Mouse (Mus musculus): ENCODE measurements around the gene Enthd1. TPM values are rescaled to one million over a fixed set of nuclear protein-coding genes. Genes with fewer than 3 reads are reported as not detected.
A peak's percentile ranks its signal among the peaks of the same experiment; 100 is the strongest.
"Not testable (repeated sequence)": the region's sequence is repeated elsewhere in the genome, so short reads cannot be mapped to it uniquely, and the experiment has no call there.

Gene Enthd1
- polyA plus RNA-seq, 1 experiment, result 0.09 TPM

DNA sequence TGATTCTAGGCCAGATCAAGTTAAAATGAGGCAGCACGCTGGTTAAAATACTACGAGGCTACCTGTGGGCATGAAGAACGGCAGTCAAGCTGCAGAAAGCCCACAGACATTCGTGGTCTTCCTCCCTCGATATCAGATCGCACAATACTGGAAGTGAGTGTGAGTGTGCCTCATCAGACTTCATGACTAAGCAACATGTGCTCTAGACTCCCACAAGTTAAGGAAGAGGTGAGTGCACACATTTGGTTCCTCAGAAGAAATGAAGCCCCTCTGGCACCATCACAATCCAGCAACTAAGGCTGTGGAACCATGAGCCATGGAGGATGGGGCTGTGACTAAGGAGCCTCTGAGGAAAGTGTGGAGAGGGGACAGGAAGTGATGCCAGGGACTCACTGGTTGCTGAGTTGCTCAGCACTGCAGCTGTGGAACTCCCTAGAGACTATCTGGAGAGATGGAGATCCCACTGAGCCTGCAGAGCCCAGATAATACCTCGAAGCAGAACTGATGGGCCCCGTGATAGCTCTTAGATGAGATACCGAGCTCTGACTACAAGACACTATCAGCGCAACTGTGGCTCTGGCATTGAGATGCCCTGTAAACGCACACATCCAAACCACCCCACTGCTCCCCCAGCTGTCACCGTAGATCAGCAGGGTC, 46.3 kb downstream of the Enthd1 start:
- 37% methylated on average over 12 of the region's 12 CpGs for WGBS
- TF ChIP-seq CTCF (IDR thresholded peaks at IDR 0.05; ENCODE audit: borderline replicate concordance, control insufficient read depth, extremely low read depth, insufficient read depth, low read length, poor library complexity), result no peak
- no peak for TF ChIP-seq POLR2A (IDR thresholded peaks at IDR 0.05; ENCODE audit: control insufficient read depth, extremely low read depth, insufficient read depth, low read length, poor library complexity)
- no peak for DNase-seq
- H3K36me3 ChIP-seq (ENCODE audit: control insufficient read depth, insufficient read depth, low read length), result no peaks in the 10 kb centered on the region
- H3K4me3 ChIP-seq (ENCODE audit: control insufficient read depth, insufficient read depth, low read length), result no peak overlapping the region
- peaks cover 35% of the 10 kb centered on the region for H3K4me1 ChIP-seq (replicated peaks; ENCODE audit: control insufficient read depth, insufficient read depth, low read length)
- no peaks in the 10 kb centered on the region for H3K27me3 ChIP-seq (ENCODE audit: control insufficient read depth, insufficient read depth, low read length)
- peak overlapping the region; percentile 19; the same call in 1 of the 2 replicates for H3K27ac ChIP-seq (ENCODE audit: control insufficient read depth, insufficient read depth, low read length)

DNA sequence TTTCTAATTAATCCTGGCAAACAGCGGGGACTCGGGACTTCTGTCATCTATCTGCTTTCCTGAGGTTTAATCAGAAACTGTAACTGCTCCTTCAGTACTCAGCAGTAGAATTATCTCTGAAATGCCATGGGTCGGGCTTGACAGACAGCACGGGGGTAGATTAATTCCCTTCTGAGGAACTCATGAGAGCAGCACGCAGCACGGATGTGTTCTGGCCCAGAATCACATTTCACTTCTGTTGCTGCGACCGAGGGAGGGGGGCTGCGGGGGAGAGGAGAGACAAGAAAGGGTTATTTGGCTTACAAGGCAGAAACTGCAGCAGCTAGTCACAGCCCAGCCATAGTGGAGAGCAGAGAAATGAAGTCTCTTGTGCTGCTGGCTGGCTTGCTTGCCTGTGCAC, 47.0 kb downstream of the Enthd1 start:
- no peaks in the 10 kb centered on the region for H3K27me3 ChIP-seq (ENCODE audit: control insufficient read depth, insufficient read depth, low read length)
- no peak overlapping the region for H3K4me3 ChIP-seq (ENCODE audit: control insufficient read depth, insufficient read depth, low read length)
- H3K4me1 ChIP-seq (replicated peaks; ENCODE audit: control insufficient read depth, insufficient read depth, low read length), result peaks cover 33% of the 10 kb centered on the region
- 45% methylated on average over 9 of the region's 9 CpGs for WGBS
- peak overlapping the region; percentile 19; the same call in 1 of the 2 replicates for H3K27ac ChIP-seq (ENCODE audit: control insufficient read depth, insufficient read depth, low read length)
- DNase-seq, result peak; percentile 35
- TF ChIP-seq CTCF (IDR thresholded peaks at IDR 0.05; ENCODE audit: borderline replicate concordance, control insufficient read depth, extremely low read depth, insufficient read depth, low read length, poor library complexity) (no peak), POLR2A (IDR thresholded peaks at IDR 0.05; ENCODE audit: control insufficient read depth, extremely low read depth, insufficient read depth, low read length, poor library complexity) (no peak)
- no peaks in the 10 kb centered on the region for H3K36me3 ChIP-seq (ENCODE audit: control insufficient read depth, insufficient read depth, low read length)

DNA sequence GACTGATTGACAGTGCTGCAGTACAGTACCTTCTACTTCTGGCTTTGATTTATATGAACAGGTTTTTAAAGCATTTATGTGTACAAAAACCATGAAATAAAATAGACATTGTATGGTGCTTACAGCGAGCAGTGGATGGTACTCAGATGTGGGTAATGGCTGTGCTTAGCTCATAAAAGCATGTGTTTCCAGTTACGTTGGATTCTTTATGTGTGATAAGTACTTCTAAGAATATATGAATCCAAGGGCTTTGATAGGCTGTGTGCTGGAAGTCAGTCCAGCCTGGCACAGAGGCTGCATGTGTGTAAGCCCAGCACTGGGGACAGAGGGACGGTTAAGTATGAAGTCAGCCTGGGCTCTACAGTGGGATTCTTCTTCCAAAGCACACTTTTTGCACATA, 48.4 kb downstream of the Enthd1 start:
- TF ChIP-seq CTCF (IDR thresholded peaks at IDR 0.05; ENCODE audit: borderline replicate concordance, control insufficient read depth, extremely low read depth, insufficient read depth, low read length, poor library complexity) (no peak), POLR2A (IDR thresholded peaks at IDR 0.05; ENCODE audit: control insufficient read depth, extremely low read depth, insufficient read depth, low read length, poor library complexity) (no peak)
- H3K4me3 ChIP-seq (ENCODE audit: control insufficient read depth, insufficient read depth, low read length), result no peak overlapping the region
- peaks cover 24% of the 10 kb centered on the region for H3K4me1 ChIP-seq (replicated peaks; ENCODE audit: control insufficient read depth, insufficient read depth, low read length)
- WGBS, result 97% methylated on average over 3 of the region's 3 CpGs
- no peaks in the 10 kb centered on the region for H3K27me3 ChIP-seq (ENCODE audit: control insufficient read depth, insufficient read depth, low read length)
- H3K36me3 ChIP-seq (ENCODE audit: control insufficient read depth, insufficient read depth, low read length), result no peaks in the 10 kb centered on the region
- DNase-seq, result no peak
- no peak overlapping the region for H3K27ac ChIP-seq (ENCODE audit: control insufficient read depth, insufficient read depth, low read length)

DNA sequence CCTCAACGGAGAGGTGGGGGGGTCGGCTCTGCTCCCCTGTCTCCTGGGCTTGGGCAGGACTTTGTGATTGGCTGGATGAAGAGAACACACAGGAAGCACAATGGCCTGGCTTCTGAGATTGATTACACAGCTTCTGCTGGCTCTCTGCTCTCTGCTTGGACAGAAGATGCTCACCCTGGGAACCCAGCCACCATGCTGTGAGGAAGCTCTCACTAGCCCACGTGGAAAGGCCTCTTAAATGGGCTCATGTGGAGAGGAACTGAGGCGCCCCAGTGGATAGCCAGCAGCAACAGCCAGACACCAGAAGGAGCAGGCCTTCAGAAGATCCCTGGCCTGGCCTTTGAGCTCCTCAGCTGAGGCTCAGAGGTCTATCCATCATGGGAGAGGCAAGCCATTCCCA, 59.9 kb downstream of the Enthd1 start:
- H3K4me3 ChIP-seq (ENCODE audit: control insufficient read depth, insufficient read depth, low read length), result no peak overlapping the region
- TF ChIP-seq CTCF (IDR thresholded peaks at IDR 0.05; ENCODE audit: borderline replicate concordance, control insufficient read depth, extremely low read depth, insufficient read depth, low read length, poor library complexity) (no peak), POLR2A (IDR thresholded peaks at IDR 0.05; ENCODE audit: control insufficient read depth, extremely low read depth, insufficient read depth, low read length, poor library complexity) (no peak)
- no peak for DNase-seq
- H3K4me1 ChIP-seq (replicated peaks; ENCODE audit: control insufficient read depth, insufficient read depth, low read length), result peaks cover 15% of the 10 kb centered on the region
- 81% methylated on average over 4 of the region's 4 CpGs for WGBS
- H3K27ac ChIP-seq (ENCODE audit: control insufficient read depth, insufficient read depth, low read length), result no peak overlapping the region
- H3K36me3 ChIP-seq (ENCODE audit: control insufficient read depth, insufficient read depth, low read length), result no peaks in the 10 kb centered on the region
- H3K27me3 ChIP-seq (ENCODE audit: control insufficient read depth, insufficient read depth, low read length), result no peaks in the 10 kb centered on the region

DNA sequence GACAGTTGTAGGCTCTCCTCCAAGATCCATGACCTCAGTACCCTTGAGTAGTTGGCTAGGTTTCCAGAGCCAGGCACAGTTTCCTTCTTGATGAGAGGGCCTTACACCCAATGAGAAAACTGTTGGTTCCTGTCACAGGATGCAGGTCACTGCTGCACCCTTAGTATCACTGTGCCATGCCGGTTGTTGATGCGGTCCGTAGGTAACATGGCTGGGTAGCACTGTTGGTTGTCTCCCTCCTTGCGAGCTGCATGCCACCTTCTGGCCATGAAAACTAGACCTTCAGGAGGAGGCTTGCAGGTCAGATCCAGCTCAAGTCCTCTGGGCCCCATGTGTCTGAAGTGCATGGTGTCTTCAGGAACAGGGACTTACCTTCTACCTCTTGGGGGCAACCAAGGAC, 61.8 kb downstream of the Enthd1 start:
- peaks cover 12% of the 10 kb centered on the region for H3K4me1 ChIP-seq (replicated peaks; ENCODE audit: control insufficient read depth, insufficient read depth, low read length)
- H3K27ac ChIP-seq (ENCODE audit: control insufficient read depth, insufficient read depth, low read length), result not testable (repeated sequence)

DNA sequence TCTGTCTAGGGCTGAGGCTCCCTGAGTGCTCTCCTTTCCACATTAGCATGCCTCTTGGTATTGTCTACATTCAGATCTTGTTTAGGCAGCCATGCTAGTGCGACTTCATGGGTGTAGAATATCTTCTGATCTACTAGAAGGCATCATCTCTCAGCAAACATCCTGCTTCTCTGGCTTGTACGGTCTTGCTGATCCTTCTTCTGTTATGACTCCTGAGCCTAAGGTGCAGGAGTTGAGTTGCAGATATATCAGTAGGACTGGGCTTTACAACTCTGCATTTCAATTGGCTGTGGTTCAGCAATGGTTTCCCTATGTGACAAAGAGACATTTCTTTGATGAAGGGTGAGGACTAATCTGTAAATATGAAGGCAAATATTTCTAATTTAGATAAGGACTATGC, 62.2 kb downstream of the Enthd1 start:
- Histone ChIP-seq H3K36me3 (ENCODE audit: control insufficient read depth, insufficient read depth, low read length) (no peaks in the 10 kb centered on the region), H3K27me3 (ENCODE audit: control insufficient read depth, insufficient read depth, low read length) (no peaks in the 10 kb centered on the region), H3K27ac (ENCODE audit: control insufficient read depth, insufficient read depth, low read length) (no peak overlapping the region), H3K4me3 (ENCODE audit: control insufficient read depth, insufficient read depth, low read length) (no peak overlapping the region), H3K4me1 (replicated peaks; ENCODE audit: control insufficient read depth, insufficient read depth, low read length) (peaks cover 12% of the 10 kb centered on the region)
- TF ChIP-seq POLR2A (IDR thresholded peaks at IDR 0.05; ENCODE audit: control insufficient read depth, extremely low read depth, insufficient read depth, low read length, poor library complexity), result no peak
- TF ChIP-seq CTCF (IDR thresholded peaks at IDR 0.05; ENCODE audit: borderline replicate concordance, control insufficient read depth, extremely low read depth, insufficient read depth, low read length, poor library complexity), result no peak
- no peak for DNase-seq
- WGBS, result 81% methylated on average over 2 of the region's 2 CpGs

More for the DNA sequence above, 61.8 kb downstream of the Enthd1 start:
- not testable (repeated sequence) for H3K36me3 ChIP-seq (ENCODE audit: control insufficient read depth, insufficient read depth, low read length); H3K27me3 ChIP-seq (ENCODE audit: control insufficient read depth, insufficient read depth, low read length); H3K4me3 ChIP-seq (ENCODE audit: control insufficient read depth, insufficient read depth, low read length)
- 88% methylated on average over 4 of the region's 4 CpGs for WGBS
- peak; percentile 35 for DNase-seq
